Mouse (Mus musculus) megakaryocyte-erythroid progenitor cell, adult 5 weeks (primary cell): Measurements from ENCODE around the gene Lrguk. TPM values are rescaled to one million over a fixed set of nuclear protein-coding genes. Genes with fewer than 3 reads are reported as not detected.

Experiments used
- polyA plus RNA-seq: library from polyadenylated mRNA; stranded (reverse); fragments of >175 nt; gene quantifications from 2 replicates; pipeline ENCODE4 v1.2.3, GENCODE M21; 2012

The Lrguk gene
- polyA plus RNA-seq: 0.02 and 0.04 TPM in 2 replicates

GRCm38 (mm10) chr6:34028933-34029745 is at the start of gene Lrguk:
Gene Lrguk, plus strand, starts transcription at chr6:34029448.

GRCm38 (mm10) chr6:34176864-34177247 is 147.6 kb downstream of the Lrguk start, which contains the start of gene Slc35b4:
Gene Slc35b4, minus strand, starts transcription at chr6:34177111.

Other genes with a start within 250 kb of the Lrguk start
- gene Slc35b4, start 147.7 kb downstream of the Lrguk start, polyA plus RNA-seq: 1.3 and 3.3 TPM in 2 replicates